Mouse (Mus musculus) adrenal gland (tissue): ENCODE measurements at regions not wholly inside any gene's neighbourhood (a gene's known extent, or its start where the extent isn't known, plus 50 kb on each side); places are given as distances from the start of the nearest gene placed in this dataset.

Experiments used
- intact Hi-C: fragments of 180-260 bp; cut with DNase I; formaldehyde crosslinking; loops from one replicate; pipeline ENCODE4 v1.15.1; 2025

GRCm38 (mm10) chr3:80249974-80250373 lies 365.6 kb downstream of the Fam198b start:
- intact Hi-C loops, result no loop called here

- intact Hi-C loops, result no loop called here
Observed at GRCm38 (mm10) chr3:80255304-80255703, 371.0 kb downstream of the Fam198b start.

DNA sequence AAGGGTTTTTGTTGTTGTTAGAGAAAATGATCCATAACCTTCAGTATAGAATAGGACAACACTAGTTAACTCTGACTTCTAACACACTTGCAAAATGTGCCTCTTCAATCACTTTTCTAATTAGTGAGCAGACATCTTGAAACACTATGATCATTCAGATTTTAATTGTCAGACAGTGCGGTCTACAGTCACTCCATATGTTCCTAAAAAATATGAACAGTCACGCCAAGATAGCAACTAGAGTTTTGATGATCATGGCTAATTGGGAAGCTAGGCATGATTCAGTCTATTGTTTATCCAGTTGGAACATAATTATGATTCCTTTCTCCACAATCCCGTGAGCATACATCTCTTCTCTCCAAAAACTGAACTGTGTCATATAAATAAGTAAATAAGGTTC lies 372.1 kb downstream of the Fam198b start:
- intact Hi-C loops, result no loop called here

DNA sequence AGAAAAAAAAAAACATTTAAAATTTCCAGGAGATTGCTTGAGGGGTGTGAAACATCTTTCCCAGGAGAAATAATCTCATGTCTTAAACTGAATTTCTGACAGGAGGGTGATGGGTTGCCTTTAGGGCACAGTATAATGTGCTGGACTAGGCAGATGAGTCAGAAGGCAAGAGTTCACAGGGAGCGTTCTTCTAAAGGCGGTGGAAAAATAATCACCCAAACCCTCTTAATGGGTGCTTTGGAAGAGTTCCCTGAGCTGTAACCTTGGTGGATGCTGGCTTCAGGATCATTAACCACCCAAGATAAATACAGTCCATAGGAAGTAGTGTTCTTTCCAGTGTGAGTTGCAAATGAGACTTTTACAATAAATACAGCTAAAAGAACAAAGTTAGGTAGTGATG lies 378.8 kb downstream of the Fam198b start:
- intact Hi-C loops, result no loop called here

- intact Hi-C loops, result no loop called here
Observed at GRCm38 (mm10) chr3:80284656-80285055, 400.3 kb downstream of the Fam198b start.

GRCm38 (mm10) chr3:80285246-80285645 lies 400.9 kb downstream of the Fam198b start:
- intact Hi-C loops, result no loop called here

DNA sequence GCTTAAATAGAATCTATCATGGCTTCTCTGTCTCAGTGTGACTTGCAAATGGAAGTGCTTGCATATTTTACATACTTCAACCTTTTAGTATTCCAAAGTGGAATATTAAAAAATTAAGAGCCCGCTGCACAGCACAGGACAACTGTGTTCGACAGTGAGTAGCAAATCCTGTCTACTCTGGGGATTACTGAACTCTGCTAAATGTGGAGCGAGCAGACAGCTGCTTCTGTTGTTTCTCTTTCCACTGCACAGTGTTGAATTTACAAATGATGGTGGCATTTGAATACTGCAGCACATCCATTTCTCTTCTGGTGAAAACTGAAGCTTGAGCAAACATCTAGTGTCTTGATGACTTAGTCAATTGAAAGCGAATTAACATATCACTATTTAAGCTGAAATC lies 409.2 kb downstream of the Fam198b start:
- intact Hi-C loops, result no loop called here

DNA sequence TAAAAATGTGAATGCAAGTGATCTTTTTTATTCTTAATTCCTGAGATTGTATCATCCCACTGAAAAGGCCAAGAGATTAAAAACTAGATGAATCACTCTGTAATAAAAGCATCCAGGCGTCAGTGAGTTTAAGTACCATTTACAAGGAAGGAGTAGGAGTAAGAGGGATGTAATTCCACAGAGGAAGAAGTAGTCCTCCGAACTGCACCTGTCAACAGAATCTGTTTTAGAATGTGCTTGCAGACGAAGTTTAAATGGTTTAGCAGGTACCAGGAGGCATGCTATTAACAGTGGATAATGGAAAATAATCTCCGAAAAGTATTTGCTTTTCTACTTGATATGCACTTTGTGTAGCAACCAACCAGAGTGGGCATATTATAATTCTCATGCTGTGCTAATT lies 423.3 kb downstream of the Fam198b start:
- intact Hi-C loops, result no loop called here

GRCm38 (mm10) chr3:80309931-80310330 lies 425.6 kb downstream of the Fam198b start:
- intact Hi-C loops, result no loop called here

DNA sequence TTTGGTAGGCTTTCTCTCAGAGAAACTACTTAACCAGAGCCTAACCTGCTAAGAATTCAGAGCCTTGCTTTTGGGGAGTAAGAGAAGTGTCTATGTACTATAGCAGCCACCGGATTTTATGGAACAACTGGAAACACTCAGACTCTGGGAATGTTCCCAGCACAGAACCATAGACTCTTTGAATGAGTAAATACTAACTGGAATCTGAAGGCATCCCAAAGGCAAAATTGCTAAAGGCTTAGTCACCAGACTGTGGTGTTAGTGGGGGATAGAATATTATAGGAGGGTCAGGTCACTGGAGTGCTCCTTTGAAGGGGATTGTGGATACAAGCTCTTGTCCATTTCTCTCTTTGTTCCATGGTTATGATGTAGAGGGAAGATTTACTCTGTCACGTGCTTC lies 427.4 kb downstream of the Fam198b start:
- intact Hi-C loops, result no loop called here

DNA sequence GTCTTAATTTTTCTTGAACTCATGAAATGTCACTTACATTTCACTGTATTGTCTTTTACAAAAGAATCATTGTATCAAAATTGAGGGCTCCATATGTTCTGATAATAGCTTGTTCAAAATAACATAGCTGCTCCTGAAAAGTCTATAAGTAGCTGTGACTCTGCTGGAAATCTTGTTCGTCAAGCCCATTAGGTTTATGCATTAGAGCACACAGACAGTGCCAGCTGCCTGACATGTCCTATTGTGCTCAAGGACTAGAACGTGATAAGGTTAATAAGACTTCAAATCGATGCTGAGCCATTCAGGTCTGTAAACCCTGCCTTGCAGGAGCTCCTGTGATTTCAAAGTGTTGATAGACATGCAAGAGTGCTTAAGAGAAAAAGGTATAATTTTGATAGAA lies 438.0 kb downstream of the Fam198b start:
- intact Hi-C loops, result no loop called here

DNA sequence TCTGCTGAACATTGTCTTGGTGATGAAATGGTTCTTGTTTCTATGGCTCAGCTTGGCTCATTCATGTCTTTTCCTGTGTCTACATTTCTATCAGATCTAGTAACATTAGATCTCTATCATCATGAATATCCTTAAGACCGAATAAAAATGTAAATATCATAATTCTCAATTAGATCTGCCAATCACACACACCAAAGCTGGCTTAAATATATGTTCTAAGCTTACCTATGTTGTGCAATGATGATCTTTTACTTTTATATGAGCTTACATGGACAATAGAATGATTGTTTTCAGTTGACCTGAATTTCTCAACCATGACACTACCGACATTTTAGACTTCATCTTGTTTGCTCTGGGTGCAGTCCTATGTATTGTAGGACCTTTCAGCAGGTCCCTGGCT lies 440.4 kb downstream of the Fam198b start:
- intact Hi-C loops, result no loop called here

GRCm38 (mm10) chr3:80331776-80332175 lies 447.4 kb downstream of the Fam198b start:
- intact Hi-C loops, result no loop called here

DNA sequence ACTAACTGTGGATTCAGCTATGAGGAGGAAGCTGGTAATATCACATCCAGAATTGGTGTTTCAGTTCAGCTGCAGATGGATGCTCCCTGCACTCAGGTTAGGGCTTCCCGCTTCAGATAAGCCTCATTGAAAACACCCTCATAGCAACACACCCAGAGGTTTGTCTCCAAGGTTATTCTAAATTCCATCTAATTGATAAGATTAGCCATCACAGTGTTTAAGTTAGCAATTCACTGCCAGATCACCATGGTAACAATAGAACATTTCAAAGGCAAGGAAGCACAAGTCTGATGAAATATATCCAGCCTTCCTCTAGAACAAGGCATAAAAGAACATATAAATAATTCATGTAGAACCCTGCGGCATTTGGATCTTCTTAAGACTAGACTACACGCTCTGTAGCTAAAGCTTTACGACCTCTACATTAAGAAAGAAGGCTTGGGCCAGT lies 450.1 kb downstream of the Fam198b start:
- intact Hi-C loops, result no loop called here

DNA sequence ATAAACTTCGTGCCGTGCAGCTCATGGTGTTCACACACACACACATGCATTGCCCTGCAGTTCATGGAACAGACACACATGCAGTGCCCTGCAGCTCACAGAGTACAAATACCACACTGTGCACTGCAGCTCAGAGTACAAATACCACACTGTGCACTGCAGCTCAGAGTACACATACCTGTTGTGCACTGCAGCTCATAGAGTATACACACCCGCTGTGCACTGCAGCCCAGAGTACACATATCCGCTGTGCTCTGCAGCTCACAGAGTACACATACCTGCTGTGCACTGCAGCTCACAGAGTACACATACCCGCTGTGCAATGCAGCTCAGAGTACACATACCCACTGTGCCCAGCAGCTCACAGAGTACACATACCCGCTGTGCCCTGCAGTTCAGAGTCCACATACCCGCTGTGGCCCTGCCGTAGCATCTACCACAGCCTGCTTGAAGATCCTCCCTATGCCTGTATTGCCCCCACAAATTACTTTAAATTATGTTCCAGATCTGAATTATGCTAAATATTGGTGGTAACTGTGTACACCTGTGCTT lies 451.9 kb downstream of the Fam198b start:
- intact Hi-C loops, result no loop called here

DNA sequence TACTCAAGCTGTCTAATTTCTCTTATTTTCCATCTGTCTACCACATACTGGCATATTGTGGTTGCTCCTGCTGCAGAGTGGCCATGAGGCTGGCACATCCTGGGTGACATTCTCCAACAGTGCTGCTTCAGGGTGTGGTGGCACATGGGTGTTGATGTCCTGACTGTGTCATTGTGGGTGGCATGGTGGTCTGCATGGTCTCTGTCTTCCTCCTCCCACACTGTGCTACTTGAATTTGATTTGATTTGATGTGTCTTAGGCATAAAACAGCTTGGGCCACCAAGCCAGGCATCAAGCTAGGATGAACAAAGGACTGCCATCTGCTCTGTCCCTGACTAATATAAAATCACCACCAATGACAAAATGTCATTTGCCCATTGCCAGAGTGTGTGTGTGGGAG lies 434.7 kb downstream of the Gria2 start:
- intact Hi-C loops, result no loop called here

DNA sequence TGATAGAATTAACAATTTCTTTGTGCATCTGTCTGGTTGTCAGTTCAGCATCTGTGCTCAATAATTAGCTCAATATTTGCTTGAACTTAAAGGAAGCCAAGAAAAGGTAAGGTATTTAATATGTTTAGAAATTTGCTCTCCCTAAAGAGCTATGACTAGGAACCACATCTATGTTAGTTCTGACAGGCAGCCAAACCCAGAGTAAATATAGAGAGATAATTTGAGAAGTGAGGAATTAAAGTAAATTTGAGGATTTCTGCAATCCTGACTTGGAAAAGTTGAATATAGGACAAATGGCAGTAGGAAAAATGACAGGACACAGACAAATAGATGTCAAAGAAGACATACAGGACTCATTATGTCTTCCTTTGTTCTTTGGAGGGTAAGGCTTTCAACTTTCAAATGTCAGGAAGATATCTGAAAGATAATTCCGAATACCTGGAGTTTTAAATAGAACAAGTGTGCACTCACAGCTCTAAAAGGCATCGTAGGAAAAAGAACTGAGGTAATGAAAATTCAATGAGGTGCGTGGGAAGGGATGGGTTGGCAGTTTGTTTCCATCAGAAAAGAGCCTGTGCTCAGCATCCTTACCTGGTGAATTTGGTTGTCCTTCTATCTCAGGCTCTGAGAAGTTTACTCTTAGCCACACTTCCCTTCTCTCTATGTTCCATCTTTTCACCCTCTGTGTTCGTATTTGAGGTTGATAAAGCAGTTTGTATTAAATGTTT lies 433.3 kb downstream of the Gria2 start:
- intact Hi-C loops, result no loop called here

GRCm38 (mm10) chr3:80372436-80372835 lies 430.2 kb downstream of the Gria2 start:
- intact Hi-C loops, result no loop called here

- intact Hi-C loops, result no loop called here
Observed at GRCm38 (mm10) chr3:80385986-80386385, 416.6 kb downstream of the Gria2 start.

GRCm38 (mm10) chr3:80396240-80396639 lies 406.4 kb downstream of the Gria2 start:
- intact Hi-C loops, result no loop called here

DNA sequence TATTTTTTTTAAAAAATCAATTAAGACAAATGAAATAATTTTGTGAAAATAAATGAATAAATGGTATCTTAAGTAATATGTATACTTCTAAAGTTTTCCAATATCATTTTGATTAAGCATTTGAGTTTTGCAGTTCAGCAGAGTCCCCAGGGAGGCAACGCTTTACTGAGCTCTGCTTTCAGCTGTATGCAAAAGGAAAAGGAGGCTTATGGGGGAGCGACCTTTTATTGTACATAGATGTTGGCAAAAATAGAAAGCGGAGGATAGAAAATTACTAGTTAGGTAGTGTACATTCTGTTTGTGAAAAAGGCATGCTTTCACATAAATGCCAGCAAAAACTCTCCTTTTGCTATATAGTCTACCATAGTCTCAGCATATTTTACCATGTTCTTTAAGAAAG lies 382.2 kb downstream of the Gria2 start:
- intact Hi-C loops, result no loop called here

GRCm38 (mm10) chr3:80421461-80421860 lies 381.2 kb downstream of the Gria2 start:
- intact Hi-C loops, result no loop called here

DNA sequence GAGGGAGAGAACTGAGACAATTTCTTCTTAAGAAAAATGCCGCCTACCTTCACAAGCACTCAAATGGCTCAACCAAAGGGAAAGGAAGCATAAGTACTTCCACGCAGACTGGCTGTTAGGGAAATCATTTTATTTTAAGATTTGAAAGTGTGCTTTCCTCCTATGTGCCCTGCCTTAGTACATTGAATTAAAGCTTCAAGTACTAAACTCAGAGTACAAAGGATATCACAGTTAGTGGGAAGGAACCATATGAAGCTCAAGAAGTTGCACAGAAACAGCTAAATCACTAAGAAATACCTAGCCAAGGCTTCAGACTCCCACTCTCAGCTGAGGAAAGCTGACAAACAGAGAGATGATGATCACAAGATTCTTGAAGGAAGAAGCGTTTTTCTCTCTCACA lies 380.5 kb downstream of the Gria2 start:
- intact Hi-C loops, result no loop called here
